Mouse (Mus musculus) bone marrow, adult 2 months (tissue): ENCODE measurements around the gene Ninj2.

ENCODE experiments used
- CTCF ChIP-seq: fragments of 200-500 bp; IDR thresholded peaks from 2 replicates; pipeline ENCODE4 v1.5.1; 2011; ENCODE audit warnings: low read length, control low read depth; ENCODE audit not compliant: control insufficient read depth, insufficient read depth
- POLR2A ChIP-seq: fragments of 200-500 bp; IDR thresholded peaks from 2 replicates; pipeline ENCODE4 v1.6.1; 2011; ENCODE audit warnings: low read depth, mild to moderate bottlenecking, control low read depth, low read length, borderline replicate concordance; ENCODE audit not compliant: control insufficient read depth

GRCm38 (mm10) chr6:120119824-120120223 is 26.7 kb downstream of the Ninj2 start:
- TF ChIP-seq POLR2A (no peak), CTCF (no peak)
